Mouse (Mus musculus) G1E (cell line): ENCODE measurements around the gene Padi6. TPM values are rescaled to one million over a fixed set of nuclear protein-coding genes. Genes with fewer than 3 reads are reported as not detected.

Experiments used
- ATAC-seq: 2 replicates; pipeline ENCODE4 v1.8.0; 2016; ENCODE audit warnings: mild to moderate bottlenecking; ENCODE audit not compliant: insufficient number of reproducible peaks, poor library complexity, low FRiP score, severe bottlenecking; ENCODE audit errors: extremely low read depth
- DNase-seq: peaks from one replicate; pipeline ENCODE4 v3.0.0; 2012; ENCODE audit warnings: low spot score
- H3K27me3 ChIP-seq: 2 replicates; pipeline ENCODE4 v1.6.1; 2012; ENCODE audit warnings: mild to moderate bottlenecking, low read length, inconsistent platforms; ENCODE audit not compliant: insufficient read depth
- H3K36me3 ChIP-seq: replicated peaks from 2 replicates; pipeline ENCODE3; 2012; ENCODE audit warnings: mild to moderate bottlenecking, inconsistent platforms
- H3K4me1 ChIP-seq: 2 replicates; pipeline ENCODE4 v1.6.1; 2012; ENCODE audit warnings: low read depth, low read length, inconsistent platforms, mixed read lengths; ENCODE audit not compliant: insufficient read depth
- H3K4me3 ChIP-seq: 2 replicates; pipeline ENCODE4 v1.5.1; 2012; ENCODE audit warnings: low read depth, mild to moderate bottlenecking, inconsistent platforms, low read length, moderate library complexity, mixed read lengths
- H3K9me3 ChIP-seq: replicated peaks from 2 replicates; pipeline ENCODE4 v1.6.1; 2012; ENCODE audit warnings: inconsistent platforms
- CTCF ChIP-seq: IDR thresholded peaks from 2 replicates; pipeline ENCODE4 v1.5.1; 2012; ENCODE audit warnings: low read depth, low read length, inconsistent platforms, mixed read lengths
- GATA1 ChIP-seq: IDR thresholded peaks from 2 replicates; pipeline ENCODE4 v1.6.1; 2012; ENCODE audit warnings: borderline replicate concordance, low read length, inconsistent platforms, mixed read lengths
- GATA2 ChIP-seq: IDR thresholded peaks from 2 replicates; pipeline ENCODE4 v1.6.1; 2012; ENCODE audit warnings: low read depth, low read length, inconsistent platforms, borderline replicate concordance
- POLR2AphosphoS5 ChIP-seq: IDR thresholded peaks from 2 replicates; pipeline ENCODE4 v1.6.1; 2012; ENCODE audit warnings: low read depth, low read length, inconsistent platforms; ENCODE audit not compliant: insufficient replicate concordance
- TAL1 ChIP-seq: conservative IDR thresholded peaks from 2 replicates; pipeline ENCODE4 v1.6.1; 2012; ENCODE audit warnings: low read depth, low read length, inconsistent platforms, mixed read lengths
- polyA plus RNA-seq: library from polyadenylated mRNA; stranded (reverse); fragments of >175 nt; gene quantifications from 2 replicates; pipeline ENCODE4 v1.2.3, GENCODE M21; 2012
- total RNA-seq, 2 experiments: library from RNA; stranded (forward) in 1 of 2; stranded (reverse) in 1 of 2; fragments of 200-1000 nt in 1 of 2; fragments of >200 nt in 1 of 2; fragmentation: Nextera tagmentation in 1 of 2; gene quantifications; 2 replicates each; pipeline ENCODE4 v1.2.3; 2014 to 2017

The Padi6 gene
- total and polyA plus RNA-seq, 3 experiments, result not detected

DNA sequence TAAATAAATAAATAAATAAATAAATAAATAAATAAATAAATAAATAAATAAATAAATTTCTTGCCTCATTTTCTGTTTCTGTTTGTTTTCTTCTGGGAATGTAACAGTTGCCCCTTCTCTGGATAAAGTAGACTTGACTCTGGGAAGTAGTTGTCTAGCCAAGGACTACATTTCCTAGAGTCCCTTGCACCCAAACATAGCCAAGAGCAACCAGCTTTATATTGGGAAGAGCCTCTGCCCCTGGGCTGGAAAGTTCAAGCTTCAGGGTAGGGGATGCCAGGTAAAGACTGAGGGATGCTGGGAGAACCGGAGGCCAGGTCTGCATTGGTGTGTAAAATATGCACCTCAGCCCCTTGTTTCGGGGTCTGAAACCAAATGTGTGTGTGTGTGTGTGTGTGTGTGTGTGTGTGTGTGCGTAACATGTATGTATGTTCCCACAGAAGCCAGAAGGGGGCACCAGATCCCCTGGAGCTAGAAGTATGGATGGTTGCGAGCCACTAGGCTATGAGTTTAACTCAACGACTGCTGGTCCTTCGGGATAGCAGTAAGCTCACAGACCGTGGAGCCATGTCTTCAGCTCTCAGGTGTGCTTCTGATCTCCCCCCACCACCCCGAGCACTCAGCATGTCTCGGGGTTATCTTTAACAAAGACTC is 42.0 kb upstream of the Padi6 start:
- no peak for TF ChIP-seq CTCF
- TF ChIP-seq POLR2AphosphoS5, result no peak
- no peak for TF ChIP-seq GATA2
- TF ChIP-seq TAL1, result no peak
- TF ChIP-seq GATA1, result no peak
- no peak for ATAC-seq

DNA sequence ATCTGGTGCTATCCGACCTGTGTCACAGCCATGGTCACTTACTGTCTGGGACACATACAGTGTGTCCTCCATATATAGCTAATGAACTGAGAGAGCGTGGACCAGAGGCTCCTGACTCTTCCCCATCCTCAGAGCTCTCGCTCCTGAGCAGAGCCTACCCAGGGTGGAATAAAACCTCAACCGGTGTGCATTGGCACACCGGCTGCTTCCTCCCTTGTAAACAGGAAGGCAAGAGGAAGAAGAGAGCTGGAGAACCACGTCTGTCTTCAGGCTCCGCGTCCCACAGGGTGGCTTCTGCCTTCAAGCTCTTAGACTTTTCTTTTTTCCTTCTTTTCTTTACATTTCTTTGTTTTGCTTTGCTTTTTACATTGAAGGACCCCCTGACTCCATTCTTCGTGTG is 40.4 kb upstream of the Padi6 start:
- no peak for ATAC-seq
- no peak for DNase-seq

More for the DNA sequence above, 42.0 kb upstream of the Padi6 start:
- Histone ChIP-seq H3K9me3 (0 out of 2 replicates have a peak, but pooled peaks cover 3% of the 10 kb centered on the region), H3K36me3 (no peaks in the 10 kb centered on the region), H3K4me3 (no peak overlapping the region), H3K27me3 (peaks cover 6% of the 10 kb centered on the region; the same call in 1 of the 2 replicates), H3K4me1 (no peaks in the 10 kb centered on the region)
- no peak for DNase-seq

DNA sequence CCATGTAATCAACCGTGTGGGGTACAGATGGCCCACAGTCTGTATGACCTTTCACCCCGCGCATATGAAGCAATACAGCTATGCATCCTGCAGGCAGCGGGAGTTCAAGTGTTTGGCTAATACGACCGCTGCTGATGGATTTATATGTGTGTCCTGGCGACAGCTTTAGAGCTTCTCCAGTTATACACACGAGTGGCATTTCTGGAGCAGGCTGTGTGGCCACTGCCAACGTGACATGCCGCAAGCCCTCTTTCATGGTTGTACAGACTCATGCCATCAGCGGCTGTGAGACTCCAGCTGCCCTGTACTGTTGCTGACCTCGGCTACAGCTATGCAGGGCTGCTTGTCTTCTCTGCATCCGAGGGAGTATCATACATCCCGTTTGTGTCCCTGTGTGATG is 38.1 kb upstream of the Padi6 start:
- no peaks in the 10 kb centered on the region for H3K36me3 ChIP-seq
- no peak for ATAC-seq
- peaks cover 6% of the 10 kb centered on the region; the same call in 1 of the 2 replicates for H3K27me3 ChIP-seq

More for the DNA sequence above, 40.4 kb upstream of the Padi6 start:
- Histone ChIP-seq H3K36me3 (no peaks in the 10 kb centered on the region), H3K27me3 (peaks cover 6% of the 10 kb centered on the region; the same call in 1 of the 2 replicates), H3K4me3 (no peak overlapping the region), H3K4me1 (no peaks in the 10 kb centered on the region), H3K9me3 (0 out of 2 replicates have a peak, but pooled peaks cover 3% of the 10 kb centered on the region)
- TF ChIP-seq TAL1 (no peak), GATA1 (no peak), GATA2 (no peak)

GRCm38 (mm10) chr4:140779803-140780397 is 37.5 kb upstream of the Padi6 start:
- DNase-seq, result no peak
- peaks cover 6% of the 10 kb centered on the region; the same call in 1 of the 2 replicates for H3K27me3 ChIP-seq
- H3K4me3 ChIP-seq, result no peak overlapping the region
- no peaks in the 10 kb centered on the region for H3K9me3 ChIP-seq
- ATAC-seq, result no peak
- no peaks in the 10 kb centered on the region for H3K36me3 ChIP-seq
- H3K4me1 ChIP-seq, result no peaks in the 10 kb centered on the region
- no peak for TF ChIP-seq TAL1
- TF ChIP-seq CTCF, result no peak
- no peak for TF ChIP-seq GATA2
- no peak for TF ChIP-seq POLR2AphosphoS5
- no peak for TF ChIP-seq GATA1

More for the DNA sequence above, 38.1 kb upstream of the Padi6 start:
- no peaks in the 10 kb centered on the region for H3K4me1 ChIP-seq
- no peaks in the 10 kb centered on the region for H3K9me3 ChIP-seq
- no peak overlapping the region for H3K4me3 ChIP-seq
- TF ChIP-seq POLR2AphosphoS5 (no peak), CTCF (no peak), GATA1 (no peak), TAL1 (no peak), GATA2 (no peak)
- DNase-seq, result no peak

DNA sequence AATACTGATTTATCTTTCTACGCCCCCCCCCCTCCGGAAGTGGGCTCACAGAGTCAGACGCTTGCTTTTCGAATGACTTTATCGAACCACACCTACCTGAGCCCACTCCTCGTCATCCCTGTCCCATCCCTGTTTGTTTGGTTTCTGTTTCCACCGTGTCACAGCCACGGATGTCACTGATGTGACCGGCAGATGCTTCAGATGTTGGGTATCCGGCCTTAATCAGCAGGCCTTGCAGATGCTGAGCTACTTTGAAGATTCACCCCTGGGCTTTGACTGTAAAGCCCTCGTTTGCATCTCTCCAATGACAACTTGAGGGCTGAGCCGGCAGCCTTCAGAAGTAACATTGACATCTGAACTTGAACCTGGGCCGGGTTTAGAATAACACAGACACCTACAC is 34.2 kb upstream of the Padi6 start:
- no peak for DNase-seq
- H3K4me1 ChIP-seq, result no peaks in the 10 kb centered on the region
- no peak overlapping the region for H3K4me3 ChIP-seq
- no peaks in the 10 kb centered on the region for H3K9me3 ChIP-seq
- no peak for ATAC-seq
- TF ChIP-seq GATA2, result no peak
- H3K27me3 ChIP-seq, result peaks cover 9% of the 10 kb centered on the region; the same call in 1 of the 2 replicates
- no peaks in the 10 kb centered on the region for H3K36me3 ChIP-seq

- Histone ChIP-seq H3K27me3 (peaks cover 9% of the 10 kb centered on the region; the same call in 1 of the 2 replicates), H3K9me3 (no peaks in the 10 kb centered on the region), H3K4me3 (no peak overlapping the region), H3K4me1 (no peaks in the 10 kb centered on the region), H3K36me3 (no peaks in the 10 kb centered on the region)
- DNase-seq (no peak), ATAC-seq (no peak)
- no peak for TF ChIP-seq TAL1
- no peak for TF ChIP-seq GATA2
- no peak for TF ChIP-seq POLR2AphosphoS5
- no peak for TF ChIP-seq GATA1
- no peak for TF ChIP-seq CTCF
These were observed 33.4 kb upstream of the Padi6 start for GRCm38 (mm10) chr4:140775876-140776275.
